Mouse (Mus musculus): ENCODE data around the gene Gm28048. TPM values are rescaled to one million over a fixed set of nuclear protein-coding genes. Genes with fewer than 3 reads are reported as not detected.

Gm28048 gene
- total RNA-seq (2014; rRNA removed) (not detected in 2 replicates), polyA plus RNA-seq (2015; fragmentation: Nextera tagmentation; extraction: Ambion mirVana) (3.2 and 3.4 TPM in 2 replicates)

- Histone ChIP-seq H3K4me2 (ENCODE audit: low read depth, low read length) (peak within 1 kb of the TSS; percentile 89), H3K9ac (replicated peaks; ENCODE audit: low read length) (peak within 1 kb of the TSS; percentile 69), H3K27me3 (ENCODE audit: insufficient read depth, low read length) (no peaks in the 10 kb centered on the region), H3K36me3 (ENCODE audit: insufficient read depth, low read length) (peaks cover 4% of the 10 kb centered on the region; the same call in 1 of the 2 replicates), H3K27ac (peak within 1 kb of the TSS; percentile 86), H3K4me3 (ENCODE audit: low read length) (peak within 1 kb of the TSS; percentile 53), H3K4me1 (ENCODE audit: insufficient read depth, low read length) (peaks cover 5% of the 10 kb centered on the region), H3K9me3 (ENCODE audit: low read length) (no peaks in the 10 kb centered on the region)
- 3% methylated on average over 40 of the region's 42 CpGs for WGBS
- ATAC-seq (peak; percentile 95), DNase-seq (ENCODE audit: low spot score) (peak; percentile 97)
- peak; percentile 83 for TF ChIP-seq CTCF (IDR thresholded peaks at IDR 0.05; ENCODE audit: low read depth)
These were observed at the start of gene Gm28048, which contains the start of gene Commd1 for GRCm38 (mm10) chr11:22981984-22982757. TSS of gene Gm28048 (minus strand) at chr11:22982090. TSS of gene Commd1 (minus strand) at chr11:22982382.

GRCm38 (mm10) chr11:23029399-23029798, 47.5 kb upstream of the Gm28048 start:
- Histone ChIP-seq H3K4me2 (ENCODE audit: low read depth, low read length) (no peak overlapping the region), H3K9me3 (ENCODE audit: low read length) (no peaks in the 10 kb centered on the region), H3K27me3 (ENCODE audit: insufficient read depth, low read length) (no peaks in the 10 kb centered on the region), H3K27ac (no peak overlapping the region), H3K36me3 (ENCODE audit: insufficient read depth, low read length) (no peaks in the 10 kb centered on the region), H3K4me1 (ENCODE audit: insufficient read depth, low read length) (no peaks in the 10 kb centered on the region), H3K9ac (replicated peaks; ENCODE audit: low read length) (no peak overlapping the region), H3K4me3 (ENCODE audit: low read length) (no peak overlapping the region)
- no peak for TF ChIP-seq CTCF (IDR thresholded peaks at IDR 0.05; ENCODE audit: low read depth)
- DNase-seq (ENCODE audit: low spot score) (no peak), ATAC-seq (no peak)
- WGBS: 85% methylated on average over 6 of the region's 6 CpGs

- DNase-seq (ENCODE audit: low spot score): no peak
- H3K9me3 ChIP-seq (ENCODE audit: low read length): no peaks in the 10 kb centered on the region
- no peak overlapping the region for H3K9ac ChIP-seq (replicated peaks; ENCODE audit: low read length)
- no peak overlapping the region for H3K27ac ChIP-seq
- ATAC-seq: no peak
- no peak for TF ChIP-seq CTCF (IDR thresholded peaks at IDR 0.05; ENCODE audit: low read depth)
- H3K36me3 ChIP-seq (ENCODE audit: insufficient read depth, low read length): no peaks in the 10 kb centered on the region
- no peaks in the 10 kb centered on the region for H3K4me1 ChIP-seq (ENCODE audit: insufficient read depth, low read length)
- H3K27me3 ChIP-seq (ENCODE audit: insufficient read depth, low read length): no peaks in the 10 kb centered on the region
- no peak overlapping the region for H3K4me2 ChIP-seq (ENCODE audit: low read depth, low read length)
- H3K4me3 ChIP-seq (ENCODE audit: low read length): no peak overlapping the region
- WGBS: 77% methylated on average over 3 of the region's 3 CpGs
These were observed 47.1 kb upstream of the Gm28048 start for GRCm38 (mm10) chr11:23028957-23029356.

DNA sequence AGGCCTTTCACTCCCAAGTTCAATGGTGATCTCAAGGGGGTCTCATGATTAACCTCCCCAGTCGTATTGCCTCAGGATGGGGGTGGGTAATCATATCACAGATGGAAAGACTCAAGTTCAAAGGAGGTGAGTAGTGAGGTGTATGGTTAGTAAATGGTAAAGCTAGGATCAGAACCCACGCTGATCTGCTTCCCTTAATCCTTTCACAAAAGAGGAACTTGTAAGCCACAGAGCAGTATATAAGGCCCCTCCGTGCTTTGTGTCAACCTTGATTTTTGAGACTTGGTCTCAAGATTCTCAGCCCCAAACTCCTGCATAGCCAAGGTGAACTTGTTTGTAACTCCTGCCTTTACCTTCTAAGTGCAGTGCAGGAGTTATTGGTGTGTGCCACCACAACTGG, 42.3 kb upstream of the Gm28048 start:
- DNase-seq (ENCODE audit: low spot score) (no peak), ATAC-seq (no peak)
- Histone ChIP-seq H3K9me3 (ENCODE audit: low read length) (no peaks in the 10 kb centered on the region), H3K4me1 (ENCODE audit: insufficient read depth, low read length) (no peaks in the 10 kb centered on the region), H3K4me3 (ENCODE audit: low read length) (no peak overlapping the region), H3K9ac (replicated peaks; ENCODE audit: low read length) (no peak overlapping the region), H3K27ac (no peak overlapping the region), H3K4me2 (ENCODE audit: low read depth, low read length) (no peak overlapping the region), H3K27me3 (ENCODE audit: insufficient read depth, low read length) (no peaks in the 10 kb centered on the region), H3K36me3 (ENCODE audit: insufficient read depth, low read length) (no peaks in the 10 kb centered on the region)
- TF ChIP-seq CTCF (IDR thresholded peaks at IDR 0.05; ENCODE audit: low read depth): no peak
- 76% methylated on average over 3 of the region's 3 CpGs for WGBS

DNA sequence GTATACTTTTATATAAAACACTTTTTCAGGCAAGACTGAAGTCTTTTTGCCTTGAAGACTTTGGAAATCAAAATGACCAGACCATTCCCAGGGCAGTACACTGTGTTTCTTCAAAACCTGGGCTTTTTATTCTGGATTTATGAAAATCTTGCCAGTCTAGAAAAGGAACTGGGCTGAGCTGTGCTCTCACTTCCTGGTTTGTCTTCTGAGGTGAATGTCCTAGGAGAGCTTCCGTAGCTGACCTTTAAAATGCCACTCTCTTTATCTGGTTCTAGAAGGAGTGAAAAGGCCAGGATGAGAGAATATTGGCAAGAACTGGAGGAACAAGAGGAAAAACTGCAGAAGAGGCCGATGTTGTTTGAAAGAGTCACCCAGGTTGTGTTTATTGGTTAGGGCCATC, 41.3 kb upstream of the Gm28048 start:
- no peak overlapping the region for H3K9ac ChIP-seq (replicated peaks; ENCODE audit: low read length)
- no peaks in the 10 kb centered on the region for H3K9me3 ChIP-seq (ENCODE audit: low read length)
- H3K36me3 ChIP-seq (ENCODE audit: insufficient read depth, low read length): no peaks in the 10 kb centered on the region
- H3K4me3 ChIP-seq (ENCODE audit: low read length): no peak overlapping the region
- no peaks in the 10 kb centered on the region for H3K27me3 ChIP-seq (ENCODE audit: insufficient read depth, low read length)
- H3K4me1 ChIP-seq (ENCODE audit: insufficient read depth, low read length): no peaks in the 10 kb centered on the region
- DNase-seq (ENCODE audit: low spot score) (no peak), ATAC-seq (no peak)
- no peak overlapping the region for H3K27ac ChIP-seq
- TF ChIP-seq CTCF (IDR thresholded peaks at IDR 0.05; ENCODE audit: low read depth): no peak
- WGBS: 95% methylated on average over 2 of the region's 2 CpGs
- no peak overlapping the region for H3K4me2 ChIP-seq (ENCODE audit: low read depth, low read length)

- Histone ChIP-seq H3K4me2 (ENCODE audit: low read depth, low read length) (no peak overlapping the region), H3K9ac (replicated peaks; ENCODE audit: low read length) (no peak overlapping the region), H3K4me3 (ENCODE audit: low read length) (no peak overlapping the region), H3K9me3 (ENCODE audit: low read length) (no peaks in the 10 kb centered on the region), H3K27me3 (ENCODE audit: insufficient read depth, low read length) (no peaks in the 10 kb centered on the region), H3K27ac (no peak overlapping the region), H3K36me3 (ENCODE audit: insufficient read depth, low read length) (no peaks in the 10 kb centered on the region), H3K4me1 (ENCODE audit: insufficient read depth, low read length) (no peaks in the 10 kb centered on the region)
- TF ChIP-seq CTCF (IDR thresholded peaks at IDR 0.05; ENCODE audit: low read depth): no peak
- ATAC-seq: no peak
- 94% methylated on average over 14 of the region's 14 CpGs for WGBS
- no peak for DNase-seq (ENCODE audit: low spot score)
These were observed 39.0 kb upstream of the Gm28048 start for GRCm38 (mm10) chr11:23020841-23021240.
